Mouse (Mus musculus): ENCODE results near the gene Pagr1a. TPM values are rescaled to one million over a fixed set of nuclear protein-coding genes. Genes with fewer than 3 reads are reported as not detected.

The Pagr1a gene
- total and polyA plus RNA-seq, 2 experiments from 2014 or later, result 19.2 to 31.6 TPM

- Histone ChIP-seq H3K27me3 (ENCODE audit: insufficient read depth, low read length) (no peaks in the 10 kb centered on the region), H3K4me2 (ENCODE audit: low read depth) (no peak overlapping the region), H3K27ac (ENCODE audit: low read depth, low read length) (no peak overlapping the region), H3K9me3 (ENCODE audit: low read length) (no peaks in the 10 kb centered on the region), H3K9ac (no peak overlapping the region), H3K4me1 (ENCODE audit: insufficient read depth) (peaks cover 10% of the 10 kb centered on the region), H3K36me3 (ENCODE audit: insufficient read depth) (peaks cover 21% of the 10 kb centered on the region; the same call in 1 of the 2 replicates), H3K4me3 (ENCODE audit: low read depth, low read length) (no peak overlapping the region)
- TF ChIP-seq CTCF (IDR thresholded peaks at IDR 0.05; ENCODE audit: low read depth), result no peak
- DNase-seq (no peak), ATAC-seq (no peak)
- whole genome bisulfite sequencing, result 69% methylated on average over 2 of the region's 2 CpGs
These were observed 5.4 kb downstream of the Pagr1a start for GRCm38 (mm10) chr7:127011717-127012116.

- DNase-seq, result no peak
- no peak for ATAC-seq
- H3K4me2 ChIP-seq (ENCODE audit: low read depth), result no peak overlapping the region
These were observed 6.1 kb downstream of the Pagr1a start for GRCm38 (mm10) chr7:127011051-127011450.

GRCm38 (mm10) chr7:127009307-127010085 lies 7.7 kb downstream of the Pagr1a start:
- Histone ChIP-seq H3K9me3 (ENCODE audit: low read length) (no peaks in the 10 kb centered on the region), H3K36me3 (ENCODE audit: insufficient read depth) (peaks cover 15% of the 10 kb centered on the region; the same call in 1 of the 2 replicates), H3K4me1 (ENCODE audit: insufficient read depth) (0 out of 2 replicates have a peak, but pooled peaks cover 4% of the 10 kb centered on the region), H3K27ac (ENCODE audit: low read depth, low read length) (0 out of 2 replicates have a peak overlapping the region, but pooled peaks have one; percentile 69), H3K4me2 (ENCODE audit: low read depth) (no peak overlapping the region), H3K4me3 (ENCODE audit: low read depth, low read length) (no peak overlapping the region), H3K9ac (no peak overlapping the region), H3K27me3 (ENCODE audit: insufficient read depth, low read length) (no peaks in the 10 kb centered on the region)
- WGBS, result 77% methylated on average over 17 of the region's 17 CpGs
- no peak for DNase-seq
- ATAC-seq, result no peak
- TF ChIP-seq CTCF (IDR thresholded peaks at IDR 0.05; ENCODE audit: low read depth), result no peak

More at GRCm38 (mm10) chr7:127011051-127011450, 6.1 kb downstream of the Pagr1a start:
- no peak overlapping the region for H3K27ac ChIP-seq (ENCODE audit: low read depth, low read length)
- H3K4me1 ChIP-seq (ENCODE audit: insufficient read depth), result peaks cover 9% of the 10 kb centered on the region
- no peak overlapping the region for H3K9ac ChIP-seq
- WGBS, result 94% methylated on average over 2 of the region's 2 CpGs
- TF ChIP-seq CTCF (IDR thresholded peaks at IDR 0.05; ENCODE audit: low read depth), result no peak
- H3K4me3 ChIP-seq (ENCODE audit: low read depth, low read length), result no peak overlapping the region
- H3K27me3 ChIP-seq (ENCODE audit: insufficient read depth, low read length), result no peaks in the 10 kb centered on the region
- H3K9me3 ChIP-seq (ENCODE audit: low read length), result no peaks in the 10 kb centered on the region
- H3K36me3 ChIP-seq (ENCODE audit: insufficient read depth), result peaks cover 21% of the 10 kb centered on the region; the same call in 1 of the 2 replicates

- no peaks in the 10 kb centered on the region for H3K27me3 ChIP-seq (ENCODE audit: insufficient read depth, low read length)
- peaks cover 8% of the 10 kb centered on the region; the same call in 1 of the 2 replicates for H3K36me3 ChIP-seq (ENCODE audit: insufficient read depth)
- ATAC-seq, result peak; percentile 87
- H3K4me2 ChIP-seq (ENCODE audit: low read depth), result no peak overlapping the region
- no peak overlapping the region for H3K4me3 ChIP-seq (ENCODE audit: low read depth, low read length)
- peak overlapping the region; percentile 10; the same call in 1 of the 2 replicates for H3K9ac ChIP-seq
- H3K27ac ChIP-seq (ENCODE audit: low read depth, low read length), result peak overlapping the region; percentile 69
- WGBS, result 50% methylated on average over 9 of the region's 9 CpGs
- H3K4me1 ChIP-seq (ENCODE audit: insufficient read depth), result 0 out of 2 replicates have a peak, but pooled peaks cover 4% of the 10 kb centered on the region
- no peak for TF ChIP-seq CTCF (IDR thresholded peaks at IDR 0.05; ENCODE audit: low read depth)
- no peaks in the 10 kb centered on the region for H3K9me3 ChIP-seq (ENCODE audit: low read length)
- peak; percentile 71 for DNase-seq
These were observed 8.7 kb downstream of the Pagr1a start for GRCm38 (mm10) chr7:127008239-127009019.

GRCm38 (mm10) chr7:127007313-127008024 lies 9.7 kb downstream of the Pagr1a start:
- H3K27ac ChIP-seq (ENCODE audit: low read depth, low read length), result no peak overlapping the region
- H3K36me3 ChIP-seq (ENCODE audit: insufficient read depth), result no peaks in the 10 kb centered on the region
- ATAC-seq, result no peak
- no peak for DNase-seq
- WGBS, result 84% methylated on average over 6 of the region's 6 CpGs
- H3K4me2 ChIP-seq (ENCODE audit: low read depth), result no peak overlapping the region
- H3K27me3 ChIP-seq (ENCODE audit: insufficient read depth, low read length), result no peaks in the 10 kb centered on the region
- no peak for TF ChIP-seq CTCF (IDR thresholded peaks at IDR 0.05; ENCODE audit: low read depth)
- H3K9me3 ChIP-seq (ENCODE audit: low read length), result no peaks in the 10 kb centered on the region
- H3K9ac ChIP-seq, result no peak overlapping the region
- H3K4me3 ChIP-seq (ENCODE audit: low read depth, low read length), result no peak overlapping the region
- H3K4me1 ChIP-seq (ENCODE audit: insufficient read depth), result 0 out of 2 replicates have a peak, but pooled peaks cover 4% of the 10 kb centered on the region

- DNase-seq (no peak), ATAC-seq (no peak)
- TF ChIP-seq CTCF (IDR thresholded peaks at IDR 0.05; ENCODE audit: low read depth), result peak; percentile 17; the same call in 1 of the 2 replicates
- no peaks in the 10 kb centered on the region for H3K27me3 ChIP-seq (ENCODE audit: insufficient read depth, low read length)
- H3K36me3 ChIP-seq (ENCODE audit: insufficient read depth), result no peaks in the 10 kb centered on the region
- 80% methylated on average over 4 of the region's 4 CpGs for WGBS
- H3K4me3 ChIP-seq (ENCODE audit: low read depth, low read length), result no peak overlapping the region
- H3K27ac ChIP-seq (ENCODE audit: low read depth, low read length), result no peak overlapping the region
- H3K9ac ChIP-seq, result no peak overlapping the region
- no peak overlapping the region for H3K4me2 ChIP-seq (ENCODE audit: low read depth)
- no peaks in the 10 kb centered on the region for H3K9me3 ChIP-seq (ENCODE audit: low read length)
- 0 out of 2 replicates have a peak, but pooled peaks cover 4% of the 10 kb centered on the region for H3K4me1 ChIP-seq (ENCODE audit: insufficient read depth)
These were observed 12.9 kb downstream of the Pagr1a start for GRCm38 (mm10) chr7:127004122-127004875.

Data from forebrain, postnatal 0 days (tissue).